Mouse (Mus musculus): ENCODE data around the gene Kif22. TPM values are rescaled to one million over a fixed set of nuclear protein-coding genes. Genes with fewer than 3 reads are reported as not detected.

Gene Kif22
- polyA plus RNA-seq, 1 experiment from 2014 or later: 153 TPM

DNA sequence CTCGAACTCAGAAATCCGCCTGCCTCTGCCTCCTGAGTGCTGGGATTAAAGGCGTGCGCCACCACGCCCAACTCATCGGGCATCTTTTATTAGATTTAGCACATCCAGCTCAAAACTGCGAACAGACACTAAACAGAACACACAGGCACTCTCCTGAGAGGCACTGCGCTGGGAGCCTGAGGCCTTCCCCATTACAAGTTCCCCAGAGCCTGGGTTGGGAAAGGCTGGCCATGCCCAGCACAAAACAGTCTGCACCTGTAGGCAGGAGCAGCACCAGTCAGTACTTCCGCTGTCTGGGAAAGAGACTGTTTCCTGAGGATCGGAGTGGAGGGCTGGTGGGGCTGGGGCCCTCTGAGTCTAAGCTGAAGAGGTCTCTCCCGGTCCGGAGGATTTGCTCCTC lies 27.3 kb downstream of the Kif22 start:
- H3K4me1 ChIP-seq (replicated peaks; ENCODE audit: control insufficient read depth, insufficient read depth, low read length): peaks cover 45% of the 10 kb centered on the region
- no peak for ATAC-seq (ENCODE audit: low read depth)
- no peaks in the 10 kb centered on the region for H3K27me3 ChIP-seq (ENCODE audit: control insufficient read depth, insufficient read depth, low read depth, low read length)
- H3K9ac ChIP-seq (ENCODE audit: low read length): no peak overlapping the region
- H3K4me3 ChIP-seq (ENCODE audit: low read length): no peak overlapping the region
- H3K36me3 ChIP-seq (ENCODE audit: control insufficient read depth, insufficient read depth, low read length): peaks cover 5% of the 10 kb centered on the region; the same call in 1 of the 2 replicates
- H3K9me3 ChIP-seq (ENCODE audit: control insufficient read depth, low read length): no peaks in the 10 kb centered on the region
- peak overlapping the region; percentile 72 for H3K4me2 ChIP-seq (ENCODE audit: low read depth, low read length)
- no peak overlapping the region for H3K27ac ChIP-seq (ENCODE audit: low read length)
- 91% methylated on average over 12 of the region's 12 CpGs for WGBS

DNA sequence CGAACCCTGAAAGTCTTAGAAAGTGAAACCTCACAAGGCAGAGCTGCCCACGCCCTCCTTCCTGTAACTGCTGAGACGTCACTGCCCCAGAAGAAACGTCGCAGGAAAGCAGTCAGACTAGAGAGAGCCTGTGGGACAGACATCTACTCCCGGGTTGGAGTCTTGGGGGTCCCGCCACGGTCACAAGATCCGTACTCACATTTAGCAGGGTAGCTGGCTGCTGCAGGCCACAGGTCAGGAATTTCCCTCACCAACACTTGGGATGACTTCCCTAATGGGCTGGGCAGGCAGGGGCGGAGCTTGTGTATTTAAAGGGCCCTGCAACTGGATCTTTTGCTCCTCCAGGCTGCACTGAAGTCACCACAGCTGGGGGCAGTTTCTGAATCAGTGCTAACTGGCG lies 28.0 kb downstream of the Kif22 start, which contains the start of gene Mvp:
Mvp (minus strand) TSS at position 302 of the 400 bp plus-strand sequence.
- Histone ChIP-seq H3K4me3 (ENCODE audit: low read length) (peak within 1 kb of the TSS; percentile 56), H3K27ac (ENCODE audit: low read length) (peak within 1 kb of the TSS; percentile 51), H3K27me3 (ENCODE audit: control insufficient read depth, insufficient read depth, low read depth, low read length) (no peaks in the 10 kb centered on the region), H3K4me1 (replicated peaks; ENCODE audit: control insufficient read depth, insufficient read depth, low read length) (peaks cover 41% of the 10 kb centered on the region), H3K9me3 (ENCODE audit: control insufficient read depth, low read length) (no peaks in the 10 kb centered on the region), H3K36me3 (ENCODE audit: control insufficient read depth, insufficient read depth, low read length) (peaks cover 5% of the 10 kb centered on the region; the same call in 1 of the 2 replicates), H3K9ac (ENCODE audit: low read length) (peak within 1 kb of the TSS; percentile 59), H3K4me2 (ENCODE audit: low read depth, low read length) (peak within 1 kb of the TSS; percentile 72)
- 15% methylated on average over 11 of the region's 11 CpGs for WGBS
- ATAC-seq (ENCODE audit: low read depth): 0 out of 2 replicates have a peak, but pooled peaks have one; percentile 13

DNA sequence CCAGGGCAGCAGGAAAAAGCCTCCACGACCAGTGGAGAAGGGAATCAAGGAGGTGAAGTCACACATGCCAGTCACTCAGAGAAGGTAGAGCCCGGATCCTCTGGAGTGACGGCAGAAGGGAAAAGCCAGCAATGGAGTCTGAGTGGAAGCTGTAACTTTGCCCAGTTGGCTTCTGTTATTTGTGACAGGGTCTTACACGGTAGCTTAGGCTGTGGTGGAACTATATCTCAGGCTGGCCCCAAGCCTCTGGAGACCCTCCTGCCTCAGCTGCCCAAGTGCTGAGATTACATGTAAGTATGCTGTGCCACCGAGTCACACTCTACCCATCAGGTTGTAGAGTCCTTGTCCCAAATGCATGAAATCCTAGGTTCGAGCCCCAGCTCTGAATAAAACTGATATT lies 28.9 kb downstream of the Kif22 start:
- Histone ChIP-seq H3K9ac (ENCODE audit: low read length) (no peak overlapping the region), H3K27ac (ENCODE audit: low read length) (no peak overlapping the region), H3K4me3 (ENCODE audit: low read length) (no peak overlapping the region), H3K27me3 (ENCODE audit: control insufficient read depth, insufficient read depth, low read depth, low read length) (no peaks in the 10 kb centered on the region), H3K9me3 (ENCODE audit: control insufficient read depth, low read length) (no peaks in the 10 kb centered on the region), H3K4me2 (ENCODE audit: low read depth, low read length) (no peak overlapping the region), H3K36me3 (ENCODE audit: control insufficient read depth, insufficient read depth, low read length) (peaks cover 5% of the 10 kb centered on the region; the same call in 1 of the 2 replicates), H3K4me1 (replicated peaks; ENCODE audit: control insufficient read depth, insufficient read depth, low read length) (peaks cover 39% of the 10 kb centered on the region)
- WGBS: 92% methylated on average over 6 of the region's 6 CpGs
- no peak for ATAC-seq (ENCODE audit: low read depth)

DNA sequence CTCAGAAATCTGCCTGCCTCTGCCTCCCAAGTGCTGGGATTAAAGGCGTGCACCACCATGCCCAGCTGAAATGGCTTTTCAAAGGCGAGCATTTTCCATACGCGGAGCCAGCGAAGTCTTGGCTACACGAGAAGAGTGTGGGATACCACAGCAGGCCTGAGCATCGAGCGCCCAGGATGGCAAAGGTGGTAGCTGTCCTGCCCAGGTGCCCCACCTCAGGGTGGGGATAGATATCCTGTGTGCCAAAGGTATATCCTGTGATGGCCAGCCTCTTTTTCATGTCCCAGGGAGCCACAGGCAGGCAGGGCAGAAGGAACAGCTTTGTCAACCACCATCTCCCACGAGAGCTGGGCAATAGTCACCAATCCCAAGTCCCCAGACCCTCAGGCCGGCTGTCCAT lies 29.4 kb downstream of the Kif22 start:
- ATAC-seq (ENCODE audit: low read depth): no peak
- Histone ChIP-seq H3K4me1 (replicated peaks; ENCODE audit: control insufficient read depth, insufficient read depth, low read length) (peaks cover 35% of the 10 kb centered on the region), H3K9me3 (ENCODE audit: control insufficient read depth, low read length) (no peaks in the 10 kb centered on the region), H3K4me2 (ENCODE audit: low read depth, low read length) (no peak overlapping the region), H3K27ac (ENCODE audit: low read length) (no peak overlapping the region), H3K4me3 (ENCODE audit: low read length) (no peak overlapping the region), H3K27me3 (ENCODE audit: control insufficient read depth, insufficient read depth, low read depth, low read length) (no peaks in the 10 kb centered on the region), H3K36me3 (ENCODE audit: control insufficient read depth, insufficient read depth, low read length) (peaks cover 5% of the 10 kb centered on the region; the same call in 1 of the 2 replicates), H3K9ac (ENCODE audit: low read length) (no peak overlapping the region)
- WGBS: 93% methylated on average over 10 of the region's 10 CpGs

DNA sequence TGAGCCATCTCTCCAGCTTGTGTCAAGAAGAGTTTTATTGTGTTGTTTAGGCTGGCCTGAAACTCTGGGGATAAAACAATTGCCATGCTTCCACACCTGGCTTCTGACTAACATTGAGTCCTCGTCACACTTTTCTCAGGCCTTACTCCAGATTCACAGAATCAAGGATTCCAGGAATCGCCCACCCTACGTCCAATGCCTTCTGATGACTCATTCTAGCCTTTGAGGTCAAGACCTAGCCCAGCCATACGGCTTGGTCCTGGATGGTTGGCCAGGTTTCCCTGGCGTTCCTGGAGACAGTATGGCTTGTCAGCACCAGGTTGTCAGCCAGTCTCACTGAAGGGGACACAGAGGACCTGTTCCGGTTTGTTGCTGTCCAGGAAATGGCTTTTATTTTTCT lies 29.9 kb downstream of the Kif22 start:
- Histone ChIP-seq H3K4me1 (replicated peaks; ENCODE audit: control insufficient read depth, insufficient read depth, low read length) (peaks cover 32% of the 10 kb centered on the region), H3K36me3 (ENCODE audit: control insufficient read depth, insufficient read depth, low read length) (peaks cover 5% of the 10 kb centered on the region; the same call in 1 of the 2 replicates), H3K27ac (ENCODE audit: low read length) (no peak overlapping the region), H3K4me2 (ENCODE audit: low read depth, low read length) (no peak overlapping the region), H3K9me3 (ENCODE audit: control insufficient read depth, low read length) (no peaks in the 10 kb centered on the region), H3K9ac (ENCODE audit: low read length) (no peak overlapping the region), H3K27me3 (ENCODE audit: control insufficient read depth, insufficient read depth, low read depth, low read length) (no peaks in the 10 kb centered on the region), H3K4me3 (ENCODE audit: low read length) (no peak overlapping the region)
- WGBS: 79% methylated on average over 6 of the region's 6 CpGs
- no peak for ATAC-seq (ENCODE audit: low read depth)

DNA sequence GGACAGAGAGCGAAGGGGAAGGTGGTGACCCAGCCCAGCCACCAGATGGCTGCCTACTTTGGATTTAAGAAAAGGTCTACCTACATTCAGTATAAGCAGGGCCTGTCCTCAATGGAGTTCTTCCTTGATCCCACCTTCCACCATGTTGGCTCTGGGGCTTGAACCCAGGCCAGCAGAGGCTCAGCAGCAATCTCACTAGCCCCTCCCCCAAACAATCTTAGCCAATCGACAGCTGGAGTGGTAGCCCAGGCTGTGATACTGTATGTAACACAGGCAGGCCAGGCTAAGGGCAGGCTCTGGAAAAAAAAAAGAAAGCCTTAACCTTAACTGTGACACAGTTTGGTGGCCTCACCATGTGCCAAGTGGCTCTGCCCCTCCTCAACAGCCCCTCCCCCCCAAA lies 30.6 kb downstream of the Kif22 start:
- Histone ChIP-seq H3K4me1 (replicated peaks; ENCODE audit: control insufficient read depth, insufficient read depth, low read length) (peaks cover 32% of the 10 kb centered on the region), H3K9me3 (ENCODE audit: control insufficient read depth, low read length) (no peaks in the 10 kb centered on the region), H3K27ac (ENCODE audit: low read length) (no peak overlapping the region), H3K27me3 (ENCODE audit: control insufficient read depth, insufficient read depth, low read depth, low read length) (no peaks in the 10 kb centered on the region), H3K4me3 (ENCODE audit: low read length) (no peak overlapping the region), H3K9ac (ENCODE audit: low read length) (no peak overlapping the region), H3K36me3 (ENCODE audit: control insufficient read depth, insufficient read depth, low read length) (peaks cover 5% of the 10 kb centered on the region; the same call in 1 of the 2 replicates), H3K4me2 (ENCODE audit: low read depth, low read length) (no peak overlapping the region)
- no peak for ATAC-seq (ENCODE audit: low read depth)
- 68% methylated on average over 2 of the region's 2 CpGs for WGBS

DNA sequence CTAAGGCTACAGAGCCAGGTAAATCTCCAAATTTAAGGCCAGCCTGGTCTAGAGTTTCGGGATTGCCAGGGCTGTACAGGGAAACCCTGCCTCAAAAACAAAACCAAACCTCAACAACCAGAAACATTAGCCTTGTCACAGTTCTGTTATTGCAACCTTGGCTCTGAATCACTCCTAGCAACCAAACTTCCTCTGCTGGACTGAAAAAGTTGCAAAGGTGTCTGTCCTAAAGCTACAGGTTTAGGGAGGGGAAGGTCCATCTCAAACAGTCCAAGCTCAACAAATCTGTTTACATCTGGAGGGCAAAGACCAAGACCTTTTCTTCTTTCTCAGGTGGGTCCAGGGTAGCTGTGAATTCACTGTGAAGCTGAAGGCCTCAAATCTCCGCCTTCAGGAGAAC lies 31.2 kb downstream of the Kif22 start:
- Histone ChIP-seq H3K27ac (ENCODE audit: low read length) (no peak overlapping the region), H3K4me2 (ENCODE audit: low read depth, low read length) (no peak overlapping the region), H3K36me3 (ENCODE audit: control insufficient read depth, insufficient read depth, low read length) (peaks cover 5% of the 10 kb centered on the region; the same call in 1 of the 2 replicates), H3K27me3 (ENCODE audit: control insufficient read depth, insufficient read depth, low read depth, low read length) (no peaks in the 10 kb centered on the region), H3K4me3 (ENCODE audit: low read length) (no peak overlapping the region), H3K4me1 (replicated peaks; ENCODE audit: control insufficient read depth, insufficient read depth, low read length) (peaks cover 32% of the 10 kb centered on the region), H3K9me3 (ENCODE audit: control insufficient read depth, low read length) (no peaks in the 10 kb centered on the region), H3K9ac (ENCODE audit: low read length) (no peak overlapping the region)
- ATAC-seq (ENCODE audit: low read depth): no peak
- WGBS: 95% methylated on average over 2 of the region's 2 CpGs

DNA sequence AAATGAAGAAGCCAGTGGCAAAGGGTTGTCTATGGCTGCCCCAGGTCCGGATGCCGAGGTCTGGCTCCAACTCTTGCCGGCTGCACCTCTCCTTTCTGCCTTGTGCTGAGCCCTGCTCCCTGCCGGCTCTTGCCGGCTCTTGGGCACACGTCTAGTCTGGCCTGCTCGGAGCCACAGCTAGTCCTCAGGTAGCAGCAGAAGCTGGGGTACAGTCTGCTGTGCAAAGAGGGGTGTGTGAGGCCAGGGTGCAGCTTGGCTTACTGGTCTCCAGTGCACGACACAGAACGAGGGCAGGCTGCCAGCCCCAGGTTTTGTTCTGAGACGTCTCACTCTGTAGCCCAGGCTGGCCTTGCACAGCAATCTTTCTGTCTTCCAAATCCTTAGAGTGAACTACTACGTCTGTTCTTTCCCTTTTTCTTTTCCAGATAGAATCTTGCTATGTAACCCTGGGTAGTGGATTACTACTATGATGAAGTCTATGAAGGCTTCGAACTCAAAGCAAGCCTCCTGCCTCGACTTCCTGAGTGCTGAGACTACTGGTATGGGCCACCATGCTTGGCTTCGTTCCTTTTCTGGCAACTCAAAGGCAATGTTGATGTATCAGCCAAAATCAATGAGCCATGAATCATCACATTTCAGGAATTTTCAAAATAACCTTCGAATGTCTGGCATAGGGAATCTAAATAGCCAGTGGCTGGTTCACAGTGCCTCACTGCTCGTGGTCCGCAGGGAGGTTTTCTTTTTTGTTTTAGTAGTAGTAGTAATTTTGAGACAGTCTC lies 32.8 kb downstream of the Kif22 start:
- ATAC-seq (ENCODE audit: low read depth): no peak
- no peaks in the 10 kb centered on the region for H3K36me3 ChIP-seq (ENCODE audit: control insufficient read depth, insufficient read depth, low read length)
- 76% methylated on average over 17 of the region's 17 CpGs for WGBS
- no peak overlapping the region for H3K9ac ChIP-seq (ENCODE audit: low read length)
- no peaks in the 10 kb centered on the region for H3K9me3 ChIP-seq (ENCODE audit: control insufficient read depth, low read length)
- H3K4me1 ChIP-seq (replicated peaks; ENCODE audit: control insufficient read depth, insufficient read depth, low read length): peaks cover 16% of the 10 kb centered on the region
- H3K4me2 ChIP-seq (ENCODE audit: low read depth, low read length): no peak overlapping the region
- no peak overlapping the region; the same call in 1 of the 2 replicates for H3K27ac ChIP-seq (ENCODE audit: low read length)
- H3K27me3 ChIP-seq (ENCODE audit: control insufficient read depth, insufficient read depth, low read depth, low read length): no peaks in the 10 kb centered on the region
- H3K4me3 ChIP-seq (ENCODE audit: low read length): no peak overlapping the region

DNA sequence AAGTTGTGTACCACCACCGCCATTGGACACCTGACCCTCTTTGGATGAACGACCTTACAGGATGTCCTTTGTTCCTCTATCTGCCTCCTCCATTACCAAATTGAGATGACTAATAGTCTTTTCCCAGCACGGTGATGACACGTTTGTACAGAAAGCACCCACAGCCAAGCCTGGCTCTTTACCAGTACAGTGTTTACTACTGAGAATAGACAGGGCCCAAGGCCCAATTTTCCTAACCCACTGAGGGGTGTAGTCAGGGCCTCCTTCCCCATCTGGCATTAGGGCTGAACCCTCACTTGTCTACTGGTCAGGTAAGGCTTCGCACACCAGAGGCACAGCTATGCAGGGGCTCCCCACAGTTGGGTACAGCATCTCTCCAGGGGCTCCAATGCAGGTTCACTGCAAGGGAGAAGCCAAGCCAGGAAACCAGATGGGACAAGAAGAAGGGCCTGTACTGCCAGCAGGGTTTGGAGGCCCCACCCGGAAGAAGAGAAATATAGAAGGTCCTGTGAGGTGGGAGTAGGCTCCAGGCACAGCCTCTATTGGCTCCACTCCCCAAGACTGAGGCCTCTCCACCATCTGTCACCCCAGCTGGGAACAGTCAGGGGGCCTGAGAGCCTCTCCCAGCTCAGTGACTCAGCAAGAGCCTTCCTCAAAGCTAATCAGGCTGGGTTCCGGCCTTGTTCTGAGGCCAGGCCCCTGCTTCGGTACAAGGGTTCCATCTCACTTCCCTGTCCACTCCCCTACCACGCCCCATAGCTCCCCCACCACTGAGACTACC lies 33.8 kb downstream of the Kif22 start:
- Histone ChIP-seq H3K36me3 (ENCODE audit: control insufficient read depth, insufficient read depth, low read length) (no peaks in the 10 kb centered on the region), H3K27ac (ENCODE audit: low read length) (peak overlapping the region; percentile 47), H3K27me3 (ENCODE audit: control insufficient read depth, insufficient read depth, low read depth, low read length) (no peaks in the 10 kb centered on the region), H3K9ac (ENCODE audit: low read length) (peak overlapping the region; percentile 49), H3K4me3 (ENCODE audit: low read length) (no peak overlapping the region), H3K9me3 (ENCODE audit: control insufficient read depth, low read length) (no peaks in the 10 kb centered on the region), H3K4me1 (replicated peaks; ENCODE audit: control insufficient read depth, insufficient read depth, low read length) (peaks cover 9% of the 10 kb centered on the region), H3K4me2 (ENCODE audit: low read depth, low read length) (no peak overlapping the region)
- ATAC-seq (ENCODE audit: low read depth): peak; percentile 88
- 44% methylated on average over 9 of the region's 9 CpGs for WGBS
